Mouse (Mus musculus) liver, adult (tissue): ENCODE data around the gene Adgrl3.

Source experiments
- GATA4 ChIP-seq: IDR thresholded peaks from 2 replicates; pipeline ENCODE4 v1.6.1; 2014; ENCODE audit warnings: mild to moderate bottlenecking, low read length; ENCODE audit not compliant: insufficient replicate concordance

The Adgrl3 gene

DNA sequence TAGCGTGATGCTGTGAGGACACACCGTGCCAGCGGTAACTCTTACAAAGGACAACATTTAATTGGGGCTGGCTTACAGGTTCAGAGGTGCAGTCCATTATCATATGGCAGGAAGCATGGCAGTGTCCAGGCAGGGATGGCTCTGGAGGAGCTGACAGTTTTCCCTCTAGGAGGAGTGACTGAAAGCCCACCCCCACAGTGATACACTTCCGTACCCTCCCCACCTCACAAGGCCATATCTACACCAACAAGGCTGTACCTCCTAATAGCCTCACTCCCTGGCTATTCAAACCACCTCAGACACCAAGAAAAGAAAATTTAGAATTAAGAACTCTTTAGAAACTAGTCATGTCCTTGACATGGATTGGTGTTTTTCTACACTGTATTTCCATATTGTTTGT, 583.0 kb downstream of the Adgrl3 start:
- no peak for TF ChIP-seq GATA4

DNA sequence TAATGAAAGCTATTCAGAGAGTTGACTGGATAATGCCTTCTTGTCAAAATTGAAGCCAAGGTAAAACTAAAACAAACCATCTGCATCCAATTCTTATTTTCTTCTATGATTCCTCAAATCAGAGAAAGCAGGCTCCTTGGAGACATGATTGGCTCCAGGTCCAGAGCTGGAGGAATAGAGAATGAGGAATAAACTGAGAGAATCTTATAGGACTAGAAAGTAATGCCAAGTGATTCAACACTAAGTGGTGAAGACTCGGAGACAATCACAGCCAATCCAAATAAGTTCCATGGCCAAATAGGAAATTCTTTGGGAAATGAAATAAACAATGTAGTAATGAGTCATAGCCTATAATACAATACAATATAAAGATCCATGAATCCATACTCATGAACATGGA, 585.7 kb downstream of the Adgrl3 start:
- no peak for TF ChIP-seq GATA4

- no peak for TF ChIP-seq GATA4
Measured at GRCm38 (mm10) chr5:81610223-81610622, 590.3 kb downstream of the Adgrl3 start.

DNA sequence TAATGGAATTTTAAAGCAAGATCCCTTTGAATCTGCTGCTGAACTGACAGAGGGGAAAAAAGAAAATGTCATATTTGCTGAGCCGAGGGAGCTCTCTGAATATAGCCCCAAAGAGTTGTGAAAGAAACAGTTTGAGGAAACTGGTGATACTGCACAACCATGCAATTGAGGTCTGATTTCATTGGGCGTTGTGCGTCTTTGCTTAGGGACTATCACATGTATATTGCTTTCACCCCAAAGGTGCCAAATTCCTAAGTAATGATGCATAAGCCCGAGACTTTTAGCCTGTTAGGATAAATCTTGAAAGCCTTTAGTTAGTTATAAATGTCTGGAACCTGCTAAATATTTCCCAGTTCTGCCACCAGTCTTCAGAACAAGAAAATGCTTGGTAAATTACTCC, 594.7 kb downstream of the Adgrl3 start:
- no peak for TF ChIP-seq GATA4

DNA sequence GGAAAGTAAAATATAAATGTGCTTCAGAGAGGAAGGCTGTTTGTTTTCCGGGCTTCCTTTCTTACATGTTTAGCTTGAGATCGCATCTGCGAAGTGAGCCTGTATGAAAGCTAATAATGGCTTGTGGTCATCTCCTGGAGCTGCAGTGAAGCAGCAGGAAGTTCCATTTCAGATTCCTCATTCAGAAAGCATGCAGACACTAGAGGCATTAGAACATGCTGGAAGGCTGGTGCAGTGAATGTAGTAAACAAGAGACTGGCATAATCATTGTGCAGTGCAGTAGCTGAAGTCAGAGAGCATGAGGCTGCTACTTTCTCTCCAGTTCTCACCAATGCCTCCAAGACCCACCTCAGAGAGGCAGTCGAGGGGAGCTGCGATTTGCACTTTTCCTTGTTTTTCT, 601.2 kb downstream of the Adgrl3 start:
- TF ChIP-seq GATA4: no peak

DNA sequence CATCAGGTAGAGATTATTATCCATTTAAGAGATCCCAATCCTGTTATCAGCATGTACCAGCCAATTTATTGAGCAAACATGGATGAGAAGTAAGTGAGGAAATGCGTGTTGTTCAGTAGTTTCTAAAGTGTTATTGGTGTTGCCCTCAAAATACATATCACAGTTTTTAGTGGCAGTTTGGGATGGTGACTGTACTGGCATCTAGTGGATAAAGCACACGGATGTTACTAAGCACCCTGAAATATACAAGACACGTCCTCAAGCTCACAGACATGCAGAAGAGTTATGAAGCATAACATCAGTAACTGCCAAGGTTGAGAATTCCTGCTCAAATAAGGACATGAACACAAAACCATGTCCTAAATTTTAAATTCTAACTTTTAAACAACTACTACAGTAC, 601.8 kb downstream of the Adgrl3 start:
- no peak for TF ChIP-seq GATA4

GRCm38 (mm10) chr5:81623846-81624245, 603.9 kb downstream of the Adgrl3 start:
- TF ChIP-seq GATA4: no peak

DNA sequence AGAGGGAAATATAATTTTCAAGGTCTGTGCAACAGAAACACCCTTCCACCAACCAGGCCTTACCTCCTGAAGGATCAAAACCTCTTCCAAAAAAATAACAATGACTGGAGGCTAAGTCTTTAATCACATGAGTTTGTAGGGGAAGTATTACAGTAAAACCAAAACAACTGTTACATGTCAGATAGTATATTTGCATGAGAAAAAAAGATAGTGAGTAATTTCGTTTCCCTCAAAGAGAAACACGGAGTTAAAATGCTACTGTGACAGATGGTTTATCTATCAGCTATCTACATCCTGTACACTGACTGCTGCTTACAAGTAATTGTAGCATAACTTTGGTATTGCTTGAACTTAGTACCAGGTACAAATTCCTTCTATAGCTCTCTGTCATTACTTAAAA, 616.2 kb downstream of the Adgrl3 start:
- no peak for TF ChIP-seq GATA4

- TF ChIP-seq GATA4: no peak
Measured at GRCm38 (mm10) chr5:81638422-81638821, 618.5 kb downstream of the Adgrl3 start.

- no peak for TF ChIP-seq GATA4
Measured at GRCm38 (mm10) chr5:81640118-81640517, 620.2 kb downstream of the Adgrl3 start.

DNA sequence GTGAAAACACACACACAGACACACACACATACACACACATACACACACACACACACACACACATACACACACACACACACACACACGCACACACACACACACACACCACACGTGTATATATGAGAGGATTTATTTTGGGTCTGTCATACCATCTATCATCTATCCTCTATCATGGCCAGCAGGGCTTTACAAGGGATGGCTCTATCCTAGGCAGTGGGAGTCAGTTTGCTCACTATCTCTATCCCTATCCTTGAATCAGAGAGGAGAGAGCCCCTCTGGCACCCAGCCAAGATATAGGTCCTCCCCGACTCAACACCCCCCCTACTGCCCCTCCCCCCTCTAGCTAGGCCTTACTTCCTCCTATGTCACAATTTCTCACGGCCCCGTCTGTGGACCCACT, 625.6 kb downstream of the Adgrl3 start:
- TF ChIP-seq GATA4: no peak

- no peak for TF ChIP-seq GATA4
Measured at GRCm38 (mm10) chr5:81653941-81654340, 634.0 kb downstream of the Adgrl3 start.

DNA sequence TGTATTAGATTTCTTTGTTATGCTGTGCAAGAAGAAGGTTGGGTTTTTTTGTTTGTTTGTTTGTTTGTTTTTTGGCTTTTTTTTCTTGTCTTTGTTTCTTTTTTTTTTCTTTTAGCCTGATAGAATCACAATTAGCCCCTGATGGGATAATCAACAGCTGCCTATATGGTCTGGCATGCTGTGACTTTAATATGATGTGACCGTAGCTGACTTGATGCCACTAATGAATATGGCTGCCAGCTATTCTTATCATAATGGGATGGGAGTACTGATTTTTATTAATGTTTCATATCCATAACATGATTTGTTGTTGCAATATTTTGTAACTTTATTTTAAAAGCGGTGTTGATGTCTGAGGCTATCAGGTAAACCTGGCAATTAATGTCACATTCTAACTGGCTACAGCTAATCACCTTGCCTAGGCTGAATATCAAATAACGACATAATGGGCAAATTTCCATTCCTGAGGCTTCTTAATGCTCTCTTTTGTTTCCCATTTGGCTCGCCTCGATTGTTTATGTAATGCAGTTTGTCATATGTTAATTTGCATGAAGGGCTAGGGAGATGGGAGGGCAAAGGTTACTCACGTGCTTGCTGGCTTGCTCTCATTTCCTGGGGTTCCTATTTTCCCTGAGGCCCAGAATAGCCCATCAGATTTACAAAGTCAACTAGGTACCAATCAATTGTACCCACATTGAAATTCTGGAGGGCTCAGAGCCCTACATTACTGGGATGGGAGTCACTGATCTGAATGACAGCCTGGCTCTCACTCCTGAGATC, 641.9 kb downstream of the Adgrl3 start:
- TF ChIP-seq GATA4: no peak

- TF ChIP-seq GATA4: no peak
Measured at GRCm38 (mm10) chr5:81671025-81671424, 651.1 kb downstream of the Adgrl3 start.

DNA sequence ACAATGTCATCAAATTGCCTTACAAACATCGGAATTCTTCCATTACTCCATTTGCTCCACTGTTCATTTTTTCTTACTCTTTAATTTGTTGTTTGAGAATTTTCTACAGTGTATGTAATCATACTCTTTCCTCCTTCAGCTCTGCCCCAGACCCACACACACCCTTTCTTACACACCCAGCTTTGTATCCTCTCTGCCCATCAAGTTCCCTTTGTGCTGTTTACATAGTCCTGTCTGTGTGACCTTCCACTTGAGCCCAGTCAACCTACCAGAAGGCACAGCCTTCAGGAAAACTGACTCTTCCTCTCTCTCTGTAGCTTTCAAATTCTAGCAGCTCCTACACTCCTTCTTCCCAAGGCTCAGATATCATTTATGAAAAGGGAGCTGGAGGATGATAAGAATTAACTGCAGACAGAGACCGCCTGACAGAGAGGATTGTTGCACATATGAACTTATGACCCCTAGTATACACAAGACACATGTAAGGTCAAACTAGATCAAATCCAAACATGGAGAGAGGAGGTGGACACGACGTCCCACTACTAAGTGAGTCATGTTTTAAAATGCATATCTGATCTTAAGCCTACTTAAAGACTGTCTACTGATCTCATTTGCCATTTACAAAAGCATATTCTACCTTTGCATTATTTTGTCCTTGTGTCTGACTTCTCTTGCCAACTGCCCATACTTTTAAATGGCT, 654.5 kb downstream of the Adgrl3 start:
- no peak for TF ChIP-seq GATA4

GRCm38 (mm10) chr5:81674975-81675371, 655.0 kb downstream of the Adgrl3 start:
- TF ChIP-seq GATA4: no peak

DNA sequence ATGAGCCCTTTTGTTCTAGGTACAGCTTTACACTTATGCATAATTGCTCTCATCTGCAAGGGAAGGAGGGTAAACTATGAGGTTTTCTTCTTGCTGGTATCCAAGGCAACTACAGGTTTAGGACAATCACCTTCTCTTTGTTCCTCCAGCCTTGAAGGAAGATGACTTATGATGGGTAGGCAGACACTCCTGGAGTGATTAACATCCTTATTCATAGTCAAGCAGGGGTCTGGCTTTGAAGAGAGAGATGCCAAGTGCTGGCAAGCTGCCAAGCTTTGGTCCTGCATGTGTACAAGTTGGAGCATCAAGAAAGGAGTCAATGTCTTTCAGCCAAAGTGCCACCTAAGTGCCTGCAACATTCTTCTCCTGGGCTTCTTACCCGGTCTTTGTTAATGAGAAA, 657.0 kb downstream of the Adgrl3 start:
- TF ChIP-seq GATA4: no peak

DNA sequence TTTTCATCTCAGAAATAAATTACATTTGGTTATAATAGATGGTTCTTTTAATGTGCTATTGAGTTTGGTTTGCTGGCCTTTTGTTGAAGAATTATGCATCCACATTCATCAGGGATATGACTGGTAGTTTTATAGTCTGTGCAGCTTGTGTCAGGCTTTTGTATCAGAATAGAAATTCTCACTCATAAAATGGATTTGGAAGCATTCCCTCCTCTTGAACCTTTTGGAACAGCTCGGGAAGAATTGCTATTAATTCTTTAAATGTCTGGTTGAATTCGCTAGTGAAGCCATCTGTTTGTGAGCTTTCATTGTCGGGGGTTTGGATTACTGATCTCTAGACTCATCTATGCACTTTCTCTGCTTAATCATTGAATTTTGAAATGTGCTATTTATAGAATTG, 666.3 kb downstream of the Adgrl3 start:
- no peak for TF ChIP-seq GATA4
